Mouse (Mus musculus) CH12.LX (cell line): ENCODE results near the gene 9530077C05Rik. TPM values are rescaled to one million over a fixed set of nuclear protein-coding genes. Genes with fewer than 3 reads are reported as not detected.

Source experiments
- DNase-seq: peaks from one replicate; pipeline ENCODE4 v3.0.0-alpha.2; 2013; ENCODE audit errors: extremely low read depth
- H3K27ac ChIP-seq: 2 replicates; pipeline ENCODE4 v1.5.1; 2012; ENCODE audit warnings: low read depth, mild to moderate bottlenecking, control low read depth, moderate library complexity; ENCODE audit not compliant: insufficient read depth
- H3K27me3 ChIP-seq: replicated peaks from 2 replicates; pipeline ENCODE3; 2012; ENCODE audit warnings: inconsistent platforms
- H3K36me3 ChIP-seq, 2 experiments: replicated peaks in 1 of 2; 2 replicates each; pipeline versions ENCODE3 to v1.6.1; 2012; ENCODE audit warnings: inconsistent platforms in 1 of 2, low read length in 1 of 2, mild to moderate bottlenecking in 1 of 2, mixed read lengths in 1 of 2, moderate library complexity in 1 of 2; ENCODE audit not compliant: control insufficient read depth in 1 of 2, insufficient read depth in 1 of 2
- H3K4me1 ChIP-seq, 2 experiments: 2 replicates each; pipeline ENCODE4 v1.6.1; 2012; ENCODE audit warnings: inconsistent platforms in 1 of 2, moderate library complexity in 1 of 2; ENCODE audit not compliant: insufficient read depth in 2 of 2, control insufficient read depth in 1 of 2
- H3K4me2 ChIP-seq: 2 replicates; pipeline ENCODE4 v1.6.1; 2012; ENCODE audit warnings: low read depth, mild to moderate bottlenecking, control low read depth; ENCODE audit not compliant: poor library complexity, insufficient read depth, severe bottlenecking
- H3K4me3 ChIP-seq, 3 experiments: fragments of 150-350 bp in 1 of 3; sonication (generic) in 1 of 3; replicated peaks in 1 of 3; 2 replicates each; pipeline versions ENCODE3 to v1.5.1; 2011 to 2012; ENCODE audit warnings: low read depth in 2 of 3, low read length in 2 of 3, mild to moderate bottlenecking in 2 of 3, moderate library complexity in 2 of 3, control low read depth in 1 of 3, improper control_type of control experiment in 1 of 3, inconsistent platforms in 1 of 3, mixed read lengths in 1 of 3; ENCODE audit not compliant: poor library complexity in 1 of 3
- H3K79me2 ChIP-seq: replicated peaks from 2 replicates; pipeline ENCODE4 v1.6.1; 2012; ENCODE audit warnings: mild to moderate bottlenecking, moderate library complexity; ENCODE audit not compliant: control insufficient read depth, poor library complexity, insufficient read depth, severe bottlenecking; ENCODE audit errors: extremely low read depth
- H3K9ac ChIP-seq: 2 replicates; pipeline ENCODE4 v1.6.1; 2012; ENCODE audit warnings: low read depth, mild to moderate bottlenecking, control low read depth, moderate library complexity; ENCODE audit not compliant: insufficient read depth
- H3K9me3 ChIP-seq: replicated peaks from 2 replicates; pipeline ENCODE3; 2012; ENCODE audit warnings: low read length, inconsistent platforms, mixed read lengths
- BHLHE40 ChIP-seq: IDR thresholded peaks from 2 replicates; pipeline ENCODE4 v1.6.1; 2011; ENCODE audit warnings: mild to moderate bottlenecking, low read depth, low read length, improper control_type of control experiment
- CHD1 ChIP-seq: IDR thresholded peaks from 2 replicates; pipeline ENCODE4 v1.6.1; 2012; ENCODE audit warnings: low read depth, low read length, improper control_type of control experiment, inconsistent platforms
- CHD2 ChIP-seq: IDR thresholded peaks from 2 replicates; pipeline ENCODE4 v1.6.1; 2011; ENCODE audit warnings: low read length, improper control_type of control experiment
- CTCF ChIP-seq, 2 experiments: IDR thresholded peaks in 1 of 2; conservative IDR thresholded peaks in 1 of 2; 2 replicates each; pipeline ENCODE4 v1.5.1; 2011 to 2012; ENCODE audit warnings: low read depth in 2 of 2, low read length in 2 of 2, improper control_type of control experiment in 1 of 2, inconsistent platforms in 1 of 2, mild to moderate bottlenecking in 1 of 2, moderate library complexity in 1 of 2
- E2F4 ChIP-seq: IDR thresholded peaks from 2 replicates; pipeline ENCODE4 v1.6.1; 2011; ENCODE audit warnings: low read depth, low read length, improper control_type of control experiment; ENCODE audit not compliant: insufficient replicate concordance
- ELF1 ChIP-seq: IDR thresholded peaks from 2 replicates; pipeline ENCODE4 v1.6.1; 2014; ENCODE audit warnings: low read depth, mild to moderate bottlenecking, inconsistent platforms, low read length, improper control_type of control experiment
- GABPA ChIP-seq: IDR thresholded peaks from 2 replicates; pipeline ENCODE4 v1.6.1; 2012; ENCODE audit warnings: low read depth, low read length, improper control_type of control experiment, inconsistent platforms; ENCODE audit not compliant: insufficient replicate concordance
- HCFC1 ChIP-seq: IDR thresholded peaks from 2 replicates; pipeline ENCODE4 v1.6.1; 2012; ENCODE audit warnings: low read depth, mild to moderate bottlenecking, inconsistent platforms, low read length, improper control_type of control experiment
- JUND ChIP-seq: conservative IDR thresholded peaks from 2 replicates; pipeline ENCODE4 v1.6.1; 2011; ENCODE audit warnings: low read depth, low read length, improper control_type of control experiment
- KAT2A ChIP-seq: IDR thresholded peaks from 2 replicates; pipeline ENCODE4 v1.6.1; 2012; ENCODE audit warnings: low read length, improper control_type of control experiment, inconsistent platforms; ENCODE audit not compliant: insufficient replicate concordance
- MAX ChIP-seq: IDR thresholded peaks from 2 replicates; pipeline ENCODE4 v1.6.1; 2011; ENCODE audit warnings: low read length, improper control_type of control experiment
- MAZ ChIP-seq: IDR thresholded peaks from 2 replicates; pipeline ENCODE4 v1.6.1; 2012; ENCODE audit warnings: low read depth, mild to moderate bottlenecking, inconsistent platforms, low read length, improper control_type of control experiment, moderate library complexity
- MXI1 ChIP-seq: IDR thresholded peaks from 2 replicates; pipeline ENCODE4 v1.6.1; 2011; ENCODE audit warnings: mild to moderate bottlenecking, low read depth, low read length, improper control_type of control experiment
- MYC ChIP-seq: IDR thresholded peaks from 2 replicates; pipeline ENCODE4 v1.6.1; 2011; ENCODE audit warnings: low read depth, mild to moderate bottlenecking, improper control_type of control experiment, low read length
- NRF1 ChIP-seq: IDR thresholded peaks from 2 replicates; pipeline ENCODE4 v1.6.1; 2014; ENCODE audit warnings: low read depth, mild to moderate bottlenecking, inconsistent platforms, low read length, improper control_type of control experiment, moderate library complexity
- POLR2A ChIP-seq: IDR thresholded peaks from 2 replicates; pipeline ENCODE4 v1.6.1; 2011; ENCODE audit warnings: low read depth, mild to moderate bottlenecking, improper control_type of control experiment, low read length
- RAD21 ChIP-seq: IDR thresholded peaks from 2 replicates; pipeline ENCODE4 v1.6.1; 2011; ENCODE audit warnings: low read depth, mild to moderate bottlenecking, low read length, improper control_type of control experiment, moderate library complexity
- RCOR1 ChIP-seq: conservative IDR thresholded peaks from 2 replicates; pipeline ENCODE4 v1.6.1; 2012; ENCODE audit warnings: low read depth, mild to moderate bottlenecking, inconsistent platforms, low read length, improper control_type of control experiment
- SIN3A ChIP-seq: IDR thresholded peaks from 2 replicates; pipeline ENCODE4 v1.6.1; 2012; ENCODE audit warnings: low read length, improper control_type of control experiment, inconsistent platforms
- SMC3 ChIP-seq: IDR thresholded peaks from 2 replicates; pipeline ENCODE4 v1.6.1; 2011; ENCODE audit warnings: low read depth, low read length, improper control_type of control experiment
- TCF12 ChIP-seq: IDR thresholded peaks from 2 replicates; pipeline ENCODE4 v1.6.1; 2014; ENCODE audit warnings: low read depth, mild to moderate bottlenecking, inconsistent platforms, low read length, improper control_type of control experiment
- USF1 ChIP-seq: IDR thresholded peaks from 2 replicates; pipeline ENCODE4 v1.6.1; 2014; ENCODE audit warnings: low read depth, mild to moderate bottlenecking, inconsistent platforms, low read length, improper control_type of control experiment
- dilution Hi-C: fragments of 300-500 bp; cut with MboI; formaldehyde crosslinking; loops from 2 replicates; pipeline ENCODE4 v1.14.3; 2020; ENCODE audit warnings: low sequenced_read_pairs; ENCODE audit not compliant: extremely low pct_unique_long_range_greater_than_20kb, extremely low pct_ligation_motif_present
- in situ Hi-C: fragments of 300-500 bp; cut with MboI; formaldehyde crosslinking; loops from 3 replicates; pipeline ENCODE4 v1.14.3; 2019; ENCODE audit warnings: low sequenced_read_pairs, low pct_ligation_motif_present, low pct_unique_long_range_greater_than_20kb, mixed read lengths
- polyA plus RNA-seq: library from polyadenylated mRNA; unstranded; fragments of >175 nt; gene quantifications from 2 replicates; pipeline ENCODE4 v1.2.1, GENCODE M21; 2012; ENCODE audit warnings: low read depth; ENCODE audit not compliant: insufficient read length
- total RNA-seq, 2 experiments: library from RNA; depleted of rRNA; stranded (reverse); fragments of 300-350 nt in 1 of 2; fragments of >200 nt in 1 of 2; gene quantifications; 2 replicates each; pipeline ENCODE4 v1.2.3; 2012 to 2014

9530077C05Rik gene
- total RNA-seq (2012; rRNA removed) (0.46 and 0.93 TPM in 2 replicates), total RNA-seq (2014; rRNA removed) (0.71 and 0.78 TPM in 2 replicates), polyA plus RNA-seq (0.27 and 1.4 TPM in 2 replicates)

GRCm38 (mm10) chr9:22411002-22411857 is at the start of gene 9530077C05Rik:
Gene 9530077C05Rik (plus strand): TSS chr9:22411513.
- Histone ChIP-seq H3K9ac (no peak within 1 kb of the TSS), H3K4me1 (peaks cover 0 to 3% of the 10 kb centered on the region in 2 experiments; a peak in 1 of 4 replicates), H3K4me2 (peak within 1 kb of the TSS; percentile 60), H3K27ac (no peak within 1 kb of the TSS), H3K27me3 (peaks cover 2% of the 10 kb centered on the region), H3K79me2 (no peaks in the 10 kb centered on the region), H3K36me3 (no peaks in the 10 kb centered on the region), H3K9me3 (no peaks in the 10 kb centered on the region), H3K4me3 (peak within 1 kb of the TSS; percentile 40 to 66 (median 59))
- peak; percentile 94 for DNase-seq
- in situ Hi-C loops = no loop called here
- no peak for TF ChIP-seq USF1
- TF ChIP-seq RAD21 = peak; percentile 23
- TF ChIP-seq MAX = no peak; the same call in none of the 2 replicates
- peak; percentile 50; the same call in 1 of the 2 replicates for TF ChIP-seq SIN3A
- 0 out of 2 replicates have a peak, but pooled peaks have one; percentile 70 for TF ChIP-seq MAZ
- 0 out of 2 replicates have a peak, but pooled peaks have one; percentile 41 for TF ChIP-seq E2F4
- TF ChIP-seq BHLHE40 = peak; percentile 74
- peak; percentile 75 for TF ChIP-seq ELF1
- TF ChIP-seq TCF12 = peak; percentile 34; the same call in 1 of the 2 replicates
- no peak for TF ChIP-seq SMC3
- TF ChIP-seq NRF1 = peak; percentile 53; the same call in 1 of the 2 replicates
- TF ChIP-seq CHD2 = no peak
- no peak for TF ChIP-seq CHD1
- TF ChIP-seq KAT2A = peak; percentile 88; the same call in 1 of the 2 replicates
- peak; percentile 95 for TF ChIP-seq MXI1
- no peak for TF ChIP-seq RCOR1
- peak; percentile 36; the same call in 1 of the 2 replicates for TF ChIP-seq GABPA
- TF ChIP-seq JUND = 0 out of 2 replicates have a peak, but pooled peaks have one; percentile 23
- peak; percentile 100 for TF ChIP-seq HCFC1
- TF ChIP-seq MYC = peak; percentile 69
- TF ChIP-seq CTCF (conservative IDR thresholded peaks at IDR 0.05 in 1 of 2, IDR thresholded peaks at IDR 0.05 in 1 of 2; ENCODE audit: low read depth in 2 of 2, low read length in 2 of 2) = peak; percentile 29 to 86; a peak in 3 of 4 replicates
- peak; percentile 41; the same call in 1 of the 2 replicates for TF ChIP-seq POLR2A
- dilution Hi-C loops = no loop called here
